Mouse (Mus musculus) kidney, adult 2 months (tissue): ENCODE measurements around the gene Cdr2l.

Experiments used
- CTCF ChIP-seq: fragments of 200-500 bp; conservative IDR thresholded peaks from 2 replicates; pipeline ENCODE4 v1.5.1; 2011; ENCODE audit warnings: low read depth, mild to moderate bottlenecking, control low read depth, low read length, moderate library complexity, mixed read lengths; ENCODE audit not compliant: insufficient read depth, insufficient read length
- POLR2A ChIP-seq: fragments of 200-500 bp; IDR thresholded peaks from one replicate; pipeline ENCODE4 v1.6.1; 2011; ENCODE audit warnings: low read depth, low read length, control low read depth

- TF ChIP-seq POLR2A (no peak), CTCF (no peak)
Measured at GRCm38 (mm10) chr11:115429307-115429706, 47.6 kb downstream of the Cdr2l start.
